Mouse (Mus musculus) adrenal gland, postnatal 4 days (tissue): ENCODE data around the gene Pak4. TPM values are rescaled to one million over a fixed set of nuclear protein-coding genes. Genes with fewer than 3 reads are reported as not detected.
"Not testable (repeated sequence)": the region's sequence is repeated elsewhere in the genome, so short reads cannot be mapped to it uniquely, and the experiment has no call there.

Source experiments
- DNase-seq, 2 experiments: peaks; one replicate each; pipeline ENCODE4 v3.0.0; 2021 to 2022; ENCODE audit warnings: low spot score in 2 of 2, mixed read lengths in 2 of 2
- total RNA-seq, 2 experiments: library from RNA; stranded (reverse); gene quantifications; 2 replicates each; pipeline ENCODE4 v1.2.3; 2021

Pak4 gene
- total RNA-seq, 2 experiments from 2014 or later: 32.0 to 36.6 TPM

- DNase-seq: no peak
Measured at GRCm38 (mm10) chr7:28567539-28567938, 30.4 kb downstream of the Pak4 start.

GRCm38 (mm10) chr7:28565407-28565806, 32.6 kb downstream of the Pak4 start:
- no peak for DNase-seq

DNA sequence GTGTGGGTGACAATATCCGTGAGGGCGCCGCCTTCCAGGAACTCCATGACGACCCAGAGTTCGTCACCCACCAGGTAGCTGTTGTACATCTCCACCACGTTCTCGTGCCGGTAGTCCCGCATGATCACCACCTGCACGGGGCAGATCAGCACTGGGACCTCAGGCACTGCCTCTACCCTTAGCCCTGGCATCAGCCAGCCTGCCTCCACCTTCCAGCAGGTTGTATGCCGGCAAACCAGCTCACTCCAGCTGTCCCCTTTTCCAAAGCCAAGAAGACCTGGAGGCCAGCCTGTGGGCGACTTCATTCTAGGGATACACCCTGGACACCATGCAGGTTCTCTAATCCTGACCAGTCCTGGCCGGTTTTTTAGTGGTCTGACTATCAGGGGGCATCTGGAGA, 35.0 kb downstream of the Pak4 start:
- no peak for DNase-seq

GRCm38 (mm10) chr7:28562371-28562770, 35.6 kb downstream of the Pak4 start:
- DNase-seq: no peak

- DNase-seq: no peak
Measured at GRCm38 (mm10) chr7:28561967-28562366, 36.0 kb downstream of the Pak4 start.

DNA sequence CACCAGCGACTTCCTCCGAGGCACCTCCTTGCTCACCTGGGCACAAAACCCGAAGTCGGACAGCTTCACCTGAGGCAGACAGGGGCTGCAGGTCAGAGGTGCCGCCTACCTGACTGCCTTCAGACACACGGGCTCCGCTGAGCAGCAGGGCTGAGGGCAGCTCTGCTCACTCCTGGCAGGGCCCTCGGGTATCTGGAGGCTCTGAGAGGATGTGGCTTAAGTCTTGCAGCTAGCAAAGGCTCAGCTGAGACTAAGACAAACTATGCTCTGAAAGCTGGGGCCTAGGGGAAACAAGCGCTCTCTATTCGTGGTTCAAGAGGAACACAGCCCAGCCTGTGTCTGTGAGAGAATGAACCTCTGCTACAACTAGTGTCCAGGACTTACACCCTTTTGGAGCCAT, 37.1 kb downstream of the Pak4 start:
- DNase-seq: no peak

GRCm38 (mm10) chr7:28558486-28558885, 39.5 kb downstream of the Pak4 start:
- DNase-seq: no peak

DNA sequence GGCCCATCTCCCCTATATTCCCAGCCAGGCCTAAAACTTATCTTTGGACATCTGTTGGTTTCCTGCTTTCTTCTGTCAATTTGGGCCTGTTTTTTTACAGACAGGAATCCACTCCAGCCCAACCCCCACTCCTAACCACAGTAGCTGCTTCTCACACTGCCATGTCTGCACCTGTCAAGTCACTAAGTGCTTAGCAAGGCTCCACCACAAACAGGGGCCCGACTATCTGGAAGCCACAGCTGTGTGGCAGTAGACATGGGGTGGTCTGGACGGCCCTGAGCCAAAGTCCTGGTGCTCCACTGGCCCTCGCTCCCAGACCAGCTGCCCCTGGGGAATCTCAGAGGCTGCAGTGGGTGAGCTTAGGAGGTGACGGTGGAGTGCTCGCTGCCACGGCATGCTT, 40.3 kb downstream of the Pak4 start:
- no peak for DNase-seq

GRCm38 (mm10) chr7:28557069-28557468, 40.9 kb downstream of the Pak4 start:
- DNase-seq: no peak

GRCm38 (mm10) chr7:28555939-28556535, 41.9 kb downstream of the Pak4 start:
- DNase-seq: no peak

GRCm38 (mm10) chr7:28553076-28553475, 44.9 kb downstream of the Pak4 start:
- DNase-seq: no peak

- DNase-seq: no peak
Measured at GRCm38 (mm10) chr7:28547628-28548027, 50.4 kb downstream of the Pak4 start.

DNA sequence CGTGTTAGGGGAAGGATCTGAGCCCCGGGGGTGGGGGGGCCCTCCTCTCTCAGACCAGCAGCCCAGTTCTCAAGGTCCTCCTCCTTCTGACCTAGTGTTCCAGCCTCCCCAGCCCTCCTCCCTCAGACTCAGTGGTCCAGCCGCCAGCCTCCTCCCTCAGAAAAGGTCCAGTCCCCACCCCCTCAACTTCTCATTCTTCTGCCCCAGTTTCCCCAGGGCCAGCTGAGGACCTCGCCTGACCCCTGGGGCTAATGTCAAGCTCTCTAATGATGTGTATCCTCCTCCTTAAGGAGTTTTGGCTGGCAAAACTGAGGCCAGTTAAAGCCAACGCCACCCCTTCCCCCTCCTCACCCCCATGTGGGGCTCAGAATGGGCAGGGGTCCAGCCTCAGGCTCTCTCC, 50.8 kb downstream of the Pak4 start, which contains the start of gene Nccrp1:
TSS of gene Nccrp1 (minus strand) at position 101 of the 400 bp plus-strand sequence.
- DNase-seq: no peak

DNA sequence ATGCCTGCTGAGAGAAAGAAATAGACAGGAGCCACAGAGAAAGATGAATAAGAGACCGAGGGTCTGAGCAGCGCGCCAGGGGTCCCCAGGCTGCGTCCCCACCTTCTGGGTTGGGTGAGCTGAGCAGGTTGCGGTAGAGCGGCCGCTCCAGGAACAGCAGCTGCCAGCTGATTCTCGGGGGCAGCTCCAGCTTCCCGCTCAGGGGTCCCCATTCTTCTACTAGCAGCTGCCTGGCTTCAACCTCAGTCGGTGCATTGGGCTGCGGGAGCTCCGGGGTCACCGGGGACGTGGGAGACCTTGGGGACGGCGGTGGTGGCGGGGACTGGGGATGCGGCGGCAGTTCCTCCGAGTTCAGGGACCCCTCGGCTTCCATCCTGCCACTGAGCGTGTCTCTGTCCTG, 51.3 kb downstream of the Pak4 start:
- no peak for DNase-seq

GRCm38 (mm10) chr7:28545891-28546210, 52.1 kb downstream of the Pak4 start:
- no peak for DNase-seq

GRCm38 (mm10) chr7:28545048-28545890, 52.7 kb downstream of the Pak4 start:
- DNase-seq: no peak

- DNase-seq: no peak
Measured at GRCm38 (mm10) chr7:28544051-28544601, 53.9 kb downstream of the Pak4 start.

DNA sequence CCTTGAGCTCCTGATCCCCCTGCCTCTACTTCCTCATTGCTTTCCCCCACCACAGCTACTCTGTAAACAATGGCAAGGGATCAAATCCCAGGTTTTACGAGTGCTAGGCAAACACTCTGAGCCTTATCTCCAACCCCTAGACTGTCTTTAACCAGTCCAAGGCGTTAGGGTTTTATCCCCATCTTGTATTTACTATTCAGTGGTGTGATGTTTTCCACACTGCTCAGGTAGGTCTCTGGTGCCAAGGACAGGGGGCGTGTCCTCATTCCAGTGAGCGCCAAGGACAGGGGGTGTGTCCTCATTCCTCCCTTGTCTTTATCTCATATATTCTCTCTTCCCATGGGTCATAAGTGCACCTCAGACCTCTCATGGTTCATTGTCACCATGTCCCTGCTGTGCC, 57.5 kb downstream of the Pak4 start, which contains the start of gene Sycn:
TSS of gene Sycn (plus strand) at position 360 of the 400 bp plus-strand sequence.
- no peak for DNase-seq

DNA sequence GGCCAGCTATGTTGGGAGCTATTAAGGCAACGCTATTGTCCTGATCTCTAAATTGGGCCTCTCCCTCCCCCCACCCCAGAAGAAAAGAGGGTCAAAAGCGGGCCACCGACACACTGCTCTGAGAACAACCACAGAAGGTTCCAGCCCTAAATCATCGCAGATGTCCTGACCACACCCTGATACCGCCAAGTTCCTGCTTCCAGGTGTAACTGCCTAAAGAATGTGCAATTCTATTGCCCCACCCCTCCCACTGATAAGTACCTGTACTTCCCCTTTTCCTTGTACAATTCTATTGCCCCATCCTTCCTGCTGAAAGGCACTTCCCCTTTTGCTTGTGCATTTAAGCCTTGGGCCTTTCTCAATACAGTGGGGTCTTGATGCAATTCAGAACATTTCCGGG, 59.1 kb downstream of the Pak4 start:
- not testable (repeated sequence) for DNase-seq

DNA sequence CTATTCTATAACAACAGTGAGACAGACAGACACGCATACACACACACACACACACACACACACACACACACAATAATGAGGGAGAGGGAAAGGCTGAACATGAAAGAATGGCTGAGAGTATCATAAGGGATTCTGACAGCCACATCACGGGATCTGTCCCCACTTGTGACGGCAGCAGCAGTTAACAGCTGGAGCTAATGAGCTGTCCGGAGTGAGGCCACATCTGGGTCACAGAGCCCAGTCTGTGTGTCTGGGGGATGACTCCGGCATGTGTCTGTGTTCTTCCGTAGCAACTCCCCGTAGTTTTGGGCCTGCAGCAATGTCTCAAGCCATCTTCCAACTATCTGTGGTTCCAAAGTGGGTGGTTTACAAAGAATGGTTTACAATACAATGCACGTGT, 66.0 kb downstream of the Pak4 start:
- no peak for DNase-seq

GRCm38 (mm10) chr7:28527922-28528719, 69.9 kb downstream of the Pak4 start:
- DNase-seq: peak; percentile 47 to 70

GRCm38 (mm10) chr7:28522536-28522935, 75.4 kb downstream of the Pak4 start, which contains the start of gene Ifnl3:
Ifnl3 (plus strand) TSS chr7:28522836.
- not testable (repeated sequence) for DNase-seq
